ENCODE assay signal across 29 mouse cellular contexts in genomic region chr2:65443082-65443481, GRCm38 (mm10).
"Had no signal": no experiment of that assay in that cellular context is flagged by ENCODE, and none has a peak within 500 bp of the region (broad histone marks: within the 10 kb centered on the region; RNA-seq: fewer than 3 reads in every experiment).

No protein-coding gene starts in this region.

- H3K4me3 ChIP-seq: heart, embryonic 10.5 days; heart, embryonic 12.5 days; heart, embryonic 13.5 days; heart, embryonic 15.5 days; hindbrain, embryonic 10.5 days; hindbrain, embryonic 12.5 days; hindbrain, embryonic 13.5 days; hindbrain, embryonic 15.5 days; intestine, embryonic 15.5 days; kidney, embryonic 15.5 days; layer of hippocampus, adult 2 months had no signal

- H3K27me3 ChIP-seq: heart, embryonic 12.5 days; heart, embryonic 13.5 days; heart, embryonic 15.5 days; hindbrain, embryonic 12.5 days; hindbrain, embryonic 13.5 days; hindbrain, embryonic 15.5 days; intestine, embryonic 15.5 days; kidney, embryonic 15.5 days had no signal

- DNase-seq: heart, postnatal 10 days; heart, postnatal 14 days; heart, postnatal 36 days; heart, postnatal 4 days; kidney, adult 11 months; kidney, adult 18-20 months; kidney, adult 2 months; kidney, adult 8-10 months; kidney, adult 9 months; kidney, postnatal 10 days; kidney, postnatal 14 days; kidney, postnatal 25 days; kidney, postnatal 36 days; kidney, postnatal 4 days; layer of hippocampus, adult 9-11 months; layer of hippocampus, postnatal 36 days had no signal

- H3K36me3 ChIP-seq: heart, embryonic 10.5 days; heart, embryonic 12.5 days; heart, embryonic 13.5 days; heart, embryonic 15.5 days; hindbrain, embryonic 10.5 days; hindbrain, embryonic 12.5 days; hindbrain, embryonic 13.5 days; hindbrain, embryonic 15.5 days; intestine, embryonic 15.5 days; kidney, embryonic 15.5 days had no signal

- H3K4me2 ChIP-seq: heart, embryonic 11.5 days; heart, embryonic 12.5 days; heart, embryonic 13.5 days; heart, embryonic 15.5 days; hindbrain, embryonic 12.5 days; hindbrain, embryonic 13.5 days; hindbrain, embryonic 14.5 days; hindbrain, embryonic 15.5 days; intestine, embryonic 15.5 days; kidney, embryonic 15.5 days had no signal
